Mouse (Mus musculus) CH12.LX (cell line): ENCODE measurements around the gene Il10ra. TPM values are rescaled to one million over a fixed set of nuclear protein-coding genes. Genes with fewer than 3 reads are reported as not detected.

Experiments used
- DNase-seq: peaks from one replicate; pipeline ENCODE4 v3.0.0-alpha.2; 2013; ENCODE audit errors: extremely low read depth
- H3K27ac ChIP-seq: 2 replicates; pipeline ENCODE4 v1.5.1; 2012; ENCODE audit warnings: low read depth, mild to moderate bottlenecking, control low read depth, moderate library complexity; ENCODE audit not compliant: insufficient read depth
- H3K27me3 ChIP-seq: replicated peaks from 2 replicates; pipeline ENCODE3; 2012; ENCODE audit warnings: inconsistent platforms
- H3K36me3 ChIP-seq, 2 experiments: replicated peaks in 1 of 2; 2 replicates each; pipeline versions ENCODE3 to v1.6.1; 2012; ENCODE audit warnings: inconsistent platforms in 1 of 2, low read length in 1 of 2, mild to moderate bottlenecking in 1 of 2, mixed read lengths in 1 of 2, moderate library complexity in 1 of 2; ENCODE audit not compliant: control insufficient read depth in 1 of 2, insufficient read depth in 1 of 2
- H3K4me1 ChIP-seq, 2 experiments: 2 replicates each; pipeline ENCODE4 v1.6.1; 2012; ENCODE audit warnings: inconsistent platforms in 1 of 2, moderate library complexity in 1 of 2; ENCODE audit not compliant: insufficient read depth in 2 of 2, control insufficient read depth in 1 of 2
- H3K4me2 ChIP-seq: 2 replicates; pipeline ENCODE4 v1.6.1; 2012; ENCODE audit warnings: low read depth, mild to moderate bottlenecking, control low read depth; ENCODE audit not compliant: poor library complexity, insufficient read depth, severe bottlenecking
- H3K4me3 ChIP-seq, 3 experiments: fragments of 150-350 bp in 1 of 3; sonication (generic) in 1 of 3; replicated peaks in 1 of 3; 2 replicates each; pipeline versions ENCODE3 to v1.5.1; 2011 to 2012; ENCODE audit warnings: low read depth in 2 of 3, low read length in 2 of 3, mild to moderate bottlenecking in 2 of 3, moderate library complexity in 2 of 3, control low read depth in 1 of 3, improper control_type of control experiment in 1 of 3, inconsistent platforms in 1 of 3, mixed read lengths in 1 of 3; ENCODE audit not compliant: poor library complexity in 1 of 3
- H3K79me2 ChIP-seq: replicated peaks from 2 replicates; pipeline ENCODE4 v1.6.1; 2012; ENCODE audit warnings: mild to moderate bottlenecking, moderate library complexity; ENCODE audit not compliant: control insufficient read depth, poor library complexity, insufficient read depth, severe bottlenecking; ENCODE audit errors: extremely low read depth
- H3K9ac ChIP-seq: 2 replicates; pipeline ENCODE4 v1.6.1; 2012; ENCODE audit warnings: low read depth, mild to moderate bottlenecking, control low read depth, moderate library complexity; ENCODE audit not compliant: insufficient read depth
- H3K9me3 ChIP-seq: replicated peaks from 2 replicates; pipeline ENCODE3; 2012; ENCODE audit warnings: low read length, inconsistent platforms, mixed read lengths
- CHD1 ChIP-seq: IDR thresholded peaks from 2 replicates; pipeline ENCODE4 v1.6.1; 2012; ENCODE audit warnings: low read depth, low read length, improper control_type of control experiment, inconsistent platforms
- CHD2 ChIP-seq: IDR thresholded peaks from 2 replicates; pipeline ENCODE4 v1.6.1; 2011; ENCODE audit warnings: low read length, improper control_type of control experiment
- CTCF ChIP-seq, 2 experiments: IDR thresholded peaks in 1 of 2; conservative IDR thresholded peaks in 1 of 2; 2 replicates each; pipeline ENCODE4 v1.5.1; 2011 to 2012; ENCODE audit warnings: low read depth in 2 of 2, low read length in 2 of 2, improper control_type of control experiment in 1 of 2, inconsistent platforms in 1 of 2, mild to moderate bottlenecking in 1 of 2, moderate library complexity in 1 of 2
- ELF1 ChIP-seq: IDR thresholded peaks from 2 replicates; pipeline ENCODE4 v1.6.1; 2014; ENCODE audit warnings: low read depth, mild to moderate bottlenecking, inconsistent platforms, low read length, improper control_type of control experiment
- EP300 ChIP-seq: IDR thresholded peaks from 2 replicates; pipeline ENCODE4 v1.6.1; 2011; ENCODE audit warnings: low read length, improper control_type of control experiment
- ETS1 ChIP-seq: conservative IDR thresholded peaks from 2 replicates; pipeline ENCODE4 v1.6.1; 2012; ENCODE audit warnings: low read depth, mild to moderate bottlenecking, inconsistent platforms, low read length, improper control_type of control experiment, moderate library complexity
- GABPA ChIP-seq: IDR thresholded peaks from 2 replicates; pipeline ENCODE4 v1.6.1; 2012; ENCODE audit warnings: low read depth, low read length, improper control_type of control experiment, inconsistent platforms; ENCODE audit not compliant: insufficient replicate concordance
- HCFC1 ChIP-seq: IDR thresholded peaks from 2 replicates; pipeline ENCODE4 v1.6.1; 2012; ENCODE audit warnings: low read depth, mild to moderate bottlenecking, inconsistent platforms, low read length, improper control_type of control experiment
- IRF4 ChIP-seq: IDR thresholded peaks from 2 replicates; pipeline ENCODE4 v1.6.1; 2014; ENCODE audit warnings: low read depth, mild to moderate bottlenecking, inconsistent platforms, low read length, improper control_type of control experiment
- JUN ChIP-seq: IDR thresholded peaks from 2 replicates; pipeline ENCODE4 v1.6.1; 2011; ENCODE audit warnings: low read depth, mild to moderate bottlenecking, low read length, improper control_type of control experiment, moderate library complexity; ENCODE audit not compliant: insufficient read depth
- JUND ChIP-seq: conservative IDR thresholded peaks from 2 replicates; pipeline ENCODE4 v1.6.1; 2011; ENCODE audit warnings: low read depth, low read length, improper control_type of control experiment
- MAFK ChIP-seq: IDR thresholded peaks from 2 replicates; pipeline ENCODE4 v1.6.1; 2011; ENCODE audit warnings: low read length, improper control_type of control experiment; ENCODE audit not compliant: insufficient replicate concordance
- MAX ChIP-seq: IDR thresholded peaks from 2 replicates; pipeline ENCODE4 v1.6.1; 2011; ENCODE audit warnings: low read length, improper control_type of control experiment
- MAZ ChIP-seq: IDR thresholded peaks from 2 replicates; pipeline ENCODE4 v1.6.1; 2012; ENCODE audit warnings: low read depth, mild to moderate bottlenecking, inconsistent platforms, low read length, improper control_type of control experiment, moderate library complexity
- MEF2A ChIP-seq: IDR thresholded peaks from 2 replicates; pipeline ENCODE4 v1.6.1; 2014; ENCODE audit warnings: low read depth, mild to moderate bottlenecking, inconsistent platforms, low read length, improper control_type of control experiment, borderline replicate concordance
- MXI1 ChIP-seq: IDR thresholded peaks from 2 replicates; pipeline ENCODE4 v1.6.1; 2011; ENCODE audit warnings: mild to moderate bottlenecking, low read depth, low read length, improper control_type of control experiment
- MYC ChIP-seq: IDR thresholded peaks from 2 replicates; pipeline ENCODE4 v1.6.1; 2011; ENCODE audit warnings: low read depth, mild to moderate bottlenecking, improper control_type of control experiment, low read length
- NELFE ChIP-seq: IDR thresholded peaks from 2 replicates; pipeline ENCODE4 v1.6.1; 2011; ENCODE audit warnings: low read depth, low read length, improper control_type of control experiment
- NRF1 ChIP-seq: IDR thresholded peaks from 2 replicates; pipeline ENCODE4 v1.6.1; 2014; ENCODE audit warnings: low read depth, mild to moderate bottlenecking, inconsistent platforms, low read length, improper control_type of control experiment, moderate library complexity
- POLR2A ChIP-seq: IDR thresholded peaks from 2 replicates; pipeline ENCODE4 v1.6.1; 2011; ENCODE audit warnings: low read depth, mild to moderate bottlenecking, improper control_type of control experiment, low read length
- POLR2AphosphoS2 ChIP-seq: IDR thresholded peaks from 2 replicates; pipeline ENCODE4 v1.6.1; 2011; ENCODE audit warnings: low read depth, low read length, improper control_type of control experiment
- RAD21 ChIP-seq: IDR thresholded peaks from 2 replicates; pipeline ENCODE4 v1.6.1; 2011; ENCODE audit warnings: low read depth, mild to moderate bottlenecking, low read length, improper control_type of control experiment, moderate library complexity
- RCOR1 ChIP-seq: conservative IDR thresholded peaks from 2 replicates; pipeline ENCODE4 v1.6.1; 2012; ENCODE audit warnings: low read depth, mild to moderate bottlenecking, inconsistent platforms, low read length, improper control_type of control experiment
- SIN3A ChIP-seq: IDR thresholded peaks from 2 replicates; pipeline ENCODE4 v1.6.1; 2012; ENCODE audit warnings: low read length, improper control_type of control experiment, inconsistent platforms
- SMC3 ChIP-seq: IDR thresholded peaks from 2 replicates; pipeline ENCODE4 v1.6.1; 2011; ENCODE audit warnings: low read depth, low read length, improper control_type of control experiment
- TBP ChIP-seq: conservative IDR thresholded peaks from 2 replicates; pipeline ENCODE4 v1.6.1; 2011; ENCODE audit warnings: low read depth, low read length, improper control_type of control experiment
- TCF12 ChIP-seq: IDR thresholded peaks from 2 replicates; pipeline ENCODE4 v1.6.1; 2014; ENCODE audit warnings: low read depth, mild to moderate bottlenecking, inconsistent platforms, low read length, improper control_type of control experiment
- UBTF ChIP-seq: IDR thresholded peaks from 2 replicates; pipeline ENCODE4 v1.6.1; 2012; ENCODE audit warnings: low read depth, mild to moderate bottlenecking, inconsistent platforms, low read length, improper control_type of control experiment, moderate library complexity
- USF1 ChIP-seq: IDR thresholded peaks from 2 replicates; pipeline ENCODE4 v1.6.1; 2014; ENCODE audit warnings: low read depth, mild to moderate bottlenecking, inconsistent platforms, low read length, improper control_type of control experiment
- USF2 ChIP-seq: conservative IDR thresholded peaks from 2 replicates; pipeline ENCODE4 v1.6.1; 2011; ENCODE audit warnings: low read depth, low read length, improper control_type of control experiment
- ZKSCAN1 ChIP-seq: IDR thresholded peaks from 2 replicates; pipeline ENCODE4 v1.6.1; 2012; ENCODE audit warnings: low read depth, inconsistent platforms, low read length, improper control_type of control experiment, borderline replicate concordance
- ZNF384 ChIP-seq: IDR thresholded peaks from 2 replicates; pipeline ENCODE4 v1.6.1; 2012; ENCODE audit warnings: low read depth, low read length, improper control_type of control experiment, inconsistent platforms
- dilution Hi-C: fragments of 300-500 bp; cut with MboI; formaldehyde crosslinking; loops from 2 replicates; pipeline ENCODE4 v1.14.3; 2020; ENCODE audit warnings: low sequenced_read_pairs; ENCODE audit not compliant: extremely low pct_unique_long_range_greater_than_20kb, extremely low pct_ligation_motif_present
- in situ Hi-C: fragments of 300-500 bp; cut with MboI; formaldehyde crosslinking; loops from 3 replicates; pipeline ENCODE4 v1.14.3; 2019; ENCODE audit warnings: low sequenced_read_pairs, low pct_ligation_motif_present, low pct_unique_long_range_greater_than_20kb, mixed read lengths
- polyA plus RNA-seq: library from polyadenylated mRNA; unstranded; fragments of >175 nt; gene quantifications from 2 replicates; pipeline ENCODE4 v1.2.1, GENCODE M21; 2012; ENCODE audit warnings: low read depth; ENCODE audit not compliant: insufficient read length
- total RNA-seq, 2 experiments: library from RNA; depleted of rRNA; stranded (reverse); fragments of 300-350 nt in 1 of 2; fragments of >200 nt in 1 of 2; gene quantifications; 2 replicates each; pipeline ENCODE4 v1.2.3; 2012 to 2014

Il10ra gene
- total and polyA plus RNA-seq, 3 experiments: 3.1 to 5.1 (median 3.9) TPM

GRCm38 (mm10) chr9:45300422-45301104 lies 31.6 kb upstream of the Il10ra start (continued):
- peak; percentile 79 for TF ChIP-seq JUND
- peak; percentile 65 for TF ChIP-seq TCF12
- TF ChIP-seq POLR2A: peak; percentile 63
- TF ChIP-seq MXI1: no peak
- TF ChIP-seq NRF1: peak; percentile 64
- peak; percentile 77 for TF ChIP-seq IRF4
- no peak for TF ChIP-seq ZNF384
- TF ChIP-seq ZKSCAN1: no peak
- no peak for TF ChIP-seq SIN3A
- TF ChIP-seq NELFE: no peak
- peak; percentile 61; the same call in 1 of the 2 replicates for TF ChIP-seq MYC
- peak; percentile 68 for TF ChIP-seq HCFC1

GRCm38 (mm10) chr9:45299231-45300006 lies 30.5 kb upstream of the Il10ra start:
- peak; percentile 91 for DNase-seq
- Histone ChIP-seq H3K4me2 (peak overlapping the region; percentile 52), H3K4me1 (peaks cover 23 to 58% of the 10 kb centered on the region in 2 experiments), H3K9me3 (no peaks in the 10 kb centered on the region), H3K27ac (peak overlapping the region; percentile 98), H3K9ac (peak overlapping the region; percentile 19; the same call in 1 of the 2 replicates), H3K36me3 (no peaks in the 10 kb centered on the region), H3K4me3 (peak overlapping the region in 2 of 3 experiments; percentile 0 to 34), H3K79me2 (no peaks in the 10 kb centered on the region), H3K27me3 (no peaks in the 10 kb centered on the region)
- dilution Hi-C loops (no loop called here), in situ Hi-C loops (loop anchor here (5.0 to 10.0 kb wide), 3 partner anchors 77 to 225 kb away; no protein-coding TSS in a partner anchor)
- TF ChIP-seq ELF1 (no peak), EP300 (peak; percentile 92), TBP (no peak), MAFK (0 out of 2 replicates have a peak, but pooled peaks have one; percentile 35), RCOR1 (no peak; the same call in none of the 2 replicates), NELFE (peak; percentile 43; the same call in 1 of the 2 replicates), MAZ (no peak; the same call in 1 of the 2 replicates), ETS1 (peak; percentile 97), MAX (no peak), UBTF (0 out of 2 replicates have a peak, but pooled peaks have one; percentile 41), ZNF384 (no peak), JUND (peak; percentile 73), HCFC1 (no peak), SIN3A (peak; percentile 63), SMC3 (peak; percentile 82), MEF2A (peak; percentile 60), POLR2A (peak; percentile 52; the same call in 1 of the 2 replicates), CHD1 (no peak), CHD2 (peak; percentile 29; the same call in 1 of the 2 replicates), IRF4 (peak; percentile 94), POLR2AphosphoS2 (no peak), RAD21 (peak; percentile 64), TCF12 (peak; percentile 87), CTCF (conservative IDR thresholded peaks at IDR 0.05 in 1 of 2, IDR thresholded peaks at IDR 0.05 in 1 of 2; ENCODE audit: low read depth in 2 of 2, low read length in 2 of 2) (peak; percentile 85 to 92), MXI1 (no peak), USF2 (no peak), GABPA (no peak), USF1 (no peak), JUN (peak; percentile 80)
